Mouse (Mus musculus) G1E (cell line): ENCODE data around the gene Fpr-rs4.

Experiments used
- CTCF ChIP-seq: IDR thresholded peaks from 2 replicates; pipeline ENCODE4 v1.5.1; 2012; ENCODE audit warnings: low read depth, low read length, inconsistent platforms, mixed read lengths
- GATA1 ChIP-seq: IDR thresholded peaks from 2 replicates; pipeline ENCODE4 v1.6.1; 2012; ENCODE audit warnings: borderline replicate concordance, low read length, inconsistent platforms, mixed read lengths
- POLR2AphosphoS5 ChIP-seq: IDR thresholded peaks from 2 replicates; pipeline ENCODE4 v1.6.1; 2012; ENCODE audit warnings: low read depth, low read length, inconsistent platforms; ENCODE audit not compliant: insufficient replicate concordance

DNA sequence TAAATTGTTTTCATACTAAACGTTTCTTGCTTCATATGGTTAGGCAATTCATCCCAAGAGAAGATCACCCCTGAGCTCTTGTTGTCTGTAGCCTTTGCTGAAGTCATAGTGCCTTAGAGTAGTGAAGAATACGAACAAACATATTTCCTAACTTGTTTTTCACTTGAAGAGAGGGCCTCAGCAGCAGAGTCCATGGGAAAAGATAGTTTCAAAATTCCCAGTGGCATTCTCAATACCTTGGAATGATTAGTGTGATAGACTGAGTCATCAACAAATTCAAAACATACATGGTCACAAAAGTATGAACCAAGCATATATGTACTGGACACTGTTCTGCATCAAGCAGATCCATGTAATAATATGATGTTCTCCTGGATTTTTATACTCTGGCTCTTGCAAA, 27.6 kb downstream of the Fpr-rs4 start, which contains the start of gene Vmn2r124:
- TF ChIP-seq CTCF (no peak), GATA1 (no peak), POLR2AphosphoS5 (no peak)
